Mouse (Mus musculus): ENCODE data around the gene Hexb. TPM values are rescaled to one million over a fixed set of nuclear protein-coding genes. Genes with fewer than 3 reads are reported as not detected.

Hexb gene
- polyA plus RNA-seq, 1 experiment from 2014 or later = 39.1 TPM

- no peak for ATAC-seq (ENCODE audit: insufficient number of reproducible peaks, insufficient read depth, low FRiP score, low read depth)
- Histone ChIP-seq H3K9me3 (ENCODE audit: control insufficient read depth, low read length) (no peaks in the 10 kb centered on the region), H3K4me2 (ENCODE audit: low read length) (no peak overlapping the region), H3K27ac (replicated peaks in 1 of 2; ENCODE audit: control insufficient read depth in 1 of 2, insufficient read depth in 1 of 2, low read depth in 2 of 2, low read length in 2 of 2) (no peak overlapping the region), H3K4me1 (ENCODE audit: control insufficient read depth in 2 of 2, insufficient read depth in 2 of 2, low read length in 2 of 2) (peaks cover 3 to 6% of the 10 kb centered on the region in 2 experiments; a peak in 3 of 4 replicates), H3K4me3 (ENCODE audit: control insufficient read depth in 1 of 2, insufficient read depth in 1 of 2, low read depth in 1 of 2, low read length in 2 of 2) (no peak overlapping the region), H3K9ac (ENCODE audit: low read length) (no peak overlapping the region), H3K27me3 (ENCODE audit: control insufficient read depth, insufficient read depth, low read length) (no peaks in the 10 kb centered on the region), H3K36me3 (ENCODE audit: control insufficient read depth, insufficient read depth, low read length) (no peaks in the 10 kb centered on the region)
- 80% methylated on average over 7 of the region's 7 CpGs for WGBS
These were observed 9.4 kb upstream of the Hexb start for GRCm38 (mm10) chr13:97207472-97208111.

GRCm38 (mm10) chr13:97206046-97206445, 7.9 kb upstream of the Hexb start:
- Histone ChIP-seq H3K27me3 (ENCODE audit: control insufficient read depth, insufficient read depth, low read length) (no peaks in the 10 kb centered on the region), H3K27ac (replicated peaks in 1 of 2; ENCODE audit: control insufficient read depth in 1 of 2, insufficient read depth in 1 of 2, low read depth in 2 of 2, low read length in 2 of 2) (no peak overlapping the region), H3K4me1 (ENCODE audit: control insufficient read depth in 2 of 2, insufficient read depth in 2 of 2, low read length in 2 of 2) (peaks cover 3 to 6% of the 10 kb centered on the region in 2 experiments; a peak in 3 of 4 replicates), H3K9ac (ENCODE audit: low read length) (no peak overlapping the region), H3K4me2 (ENCODE audit: low read length) (no peak overlapping the region), H3K4me3 (ENCODE audit: control insufficient read depth in 1 of 2, insufficient read depth in 1 of 2, low read depth in 1 of 2, low read length in 2 of 2) (no peak overlapping the region), H3K36me3 (ENCODE audit: control insufficient read depth, insufficient read depth, low read length) (no peaks in the 10 kb centered on the region), H3K9me3 (ENCODE audit: control insufficient read depth, low read length) (no peaks in the 10 kb centered on the region)
- WGBS = 86% methylated on average over 2 of the region's 2 CpGs
- ATAC-seq (ENCODE audit: insufficient number of reproducible peaks, insufficient read depth, low FRiP score, low read depth) = no peak

- Histone ChIP-seq H3K9ac (ENCODE audit: low read length) (peak overlapping the region; percentile 64), H3K27ac (replicated peaks in 1 of 2; ENCODE audit: control insufficient read depth in 1 of 2, insufficient read depth in 1 of 2, low read depth in 2 of 2, low read length in 2 of 2) (peak overlapping the region; percentile 57 to 70; a peak in 3 of 4 replicates), H3K4me2 (ENCODE audit: low read length) (peak overlapping the region; percentile 76), H3K9me3 (ENCODE audit: control insufficient read depth, low read length) (no peaks in the 10 kb centered on the region), H3K36me3 (ENCODE audit: control insufficient read depth, insufficient read depth, low read length) (no peaks in the 10 kb centered on the region), H3K27me3 (ENCODE audit: control insufficient read depth, insufficient read depth, low read length) (no peaks in the 10 kb centered on the region), H3K4me1 (ENCODE audit: control insufficient read depth in 2 of 2, insufficient read depth in 2 of 2, low read length in 2 of 2) (peaks cover 3 to 6% of the 10 kb centered on the region in 2 experiments; a peak in 3 of 4 replicates), H3K4me3 (ENCODE audit: control insufficient read depth in 1 of 2, insufficient read depth in 1 of 2, low read depth in 1 of 2, low read length in 2 of 2) (peak overlapping the region; percentile 32 to 42)
- WGBS = 9% methylated on average over 18 of the region's 18 CpGs
- ATAC-seq (ENCODE audit: insufficient number of reproducible peaks, insufficient read depth, low FRiP score, low read depth) = no peak; the same call in 1 of the 2 replicates
These were observed 7.0 kb upstream of the Hexb start for GRCm38 (mm10) chr13:97205052-97205701.

DNA sequence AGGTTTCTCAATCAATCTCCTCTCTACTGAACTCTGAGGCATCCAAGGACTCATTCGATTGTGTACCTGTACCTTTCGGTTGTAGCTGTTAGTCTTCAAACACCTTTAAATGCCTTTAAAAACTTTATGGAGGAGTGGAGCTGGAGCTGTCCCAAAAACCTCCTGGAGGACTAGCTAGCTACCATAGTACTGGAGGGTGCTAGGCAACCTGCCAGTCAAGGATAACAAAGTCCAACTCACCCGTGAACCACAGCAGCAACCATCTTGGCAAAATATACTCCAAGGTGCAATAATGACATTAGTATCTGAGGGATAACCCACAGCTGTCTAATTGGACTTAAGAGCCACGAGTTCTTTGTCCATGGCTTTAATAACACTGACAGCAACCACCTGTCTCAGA, 3.7 kb upstream of the Hexb start:
- Histone ChIP-seq H3K27me3 (ENCODE audit: control insufficient read depth, insufficient read depth, low read length) (no peaks in the 10 kb centered on the region), H3K4me1 (ENCODE audit: control insufficient read depth in 2 of 2, insufficient read depth in 2 of 2, low read length in 2 of 2) (peaks cover 5 to 11% of the 10 kb centered on the region in 2 experiments), H3K4me3 (ENCODE audit: control insufficient read depth in 1 of 2, insufficient read depth in 1 of 2, low read depth in 1 of 2, low read length in 2 of 2) (no peak overlapping the region), H3K4me2 (ENCODE audit: low read length) (no peak overlapping the region), H3K9me3 (ENCODE audit: control insufficient read depth, low read length) (no peaks in the 10 kb centered on the region), H3K9ac (ENCODE audit: low read length) (no peak overlapping the region), H3K27ac (replicated peaks in 1 of 2; ENCODE audit: control insufficient read depth in 1 of 2, insufficient read depth in 1 of 2, low read depth in 2 of 2, low read length in 2 of 2) (no peak overlapping the region), H3K36me3 (ENCODE audit: control insufficient read depth, insufficient read depth, low read length) (no peaks in the 10 kb centered on the region)
- 75% methylated on average over 4 of the region's 4 CpGs for WGBS
- no peak for ATAC-seq (ENCODE audit: insufficient number of reproducible peaks, insufficient read depth, low FRiP score, low read depth)

- H3K4me1 ChIP-seq (ENCODE audit: control insufficient read depth in 2 of 2, insufficient read depth in 2 of 2, low read length in 2 of 2) = peaks cover 5 to 11% of the 10 kb centered on the region in 2 experiments
- no peaks in the 10 kb centered on the region for H3K27me3 ChIP-seq (ENCODE audit: control insufficient read depth, insufficient read depth, low read length)
- ATAC-seq (ENCODE audit: insufficient number of reproducible peaks, insufficient read depth, low FRiP score, low read depth) = no peak
- H3K9ac ChIP-seq (ENCODE audit: low read length) = no peak overlapping the region
- H3K9me3 ChIP-seq (ENCODE audit: control insufficient read depth, low read length) = no peaks in the 10 kb centered on the region
- H3K4me2 ChIP-seq (ENCODE audit: low read length) = no peak overlapping the region
- no peak overlapping the region for H3K4me3 ChIP-seq (ENCODE audit: control insufficient read depth in 1 of 2, insufficient read depth in 1 of 2, low read depth in 1 of 2, low read length in 2 of 2)
- 36% methylated on average over 7 of the region's 7 CpGs for WGBS
- no peak overlapping the region for H3K27ac ChIP-seq (replicated peaks in 1 of 2; ENCODE audit: control insufficient read depth in 1 of 2, insufficient read depth in 1 of 2, low read depth in 2 of 2, low read length in 2 of 2)
- H3K36me3 ChIP-seq (ENCODE audit: control insufficient read depth, insufficient read depth, low read length) = no peaks in the 10 kb centered on the region
These were observed 2.9 kb upstream of the Hexb start for GRCm38 (mm10) chr13:97201076-97201475.

- H3K4me1 ChIP-seq (ENCODE audit: control insufficient read depth in 2 of 2, insufficient read depth in 2 of 2, low read length in 2 of 2) = peaks cover 2 to 5% of the 10 kb centered on the region in 2 experiments; a peak in 2 of 4 replicates
- H3K9ac ChIP-seq (ENCODE audit: low read length) = no peak overlapping the region
- no peaks in the 10 kb centered on the region for H3K36me3 ChIP-seq (ENCODE audit: control insufficient read depth, insufficient read depth, low read length)
- WGBS = 81% methylated on average over 2 of the region's 2 CpGs
- no peak overlapping the region for H3K4me3 ChIP-seq (ENCODE audit: control insufficient read depth in 1 of 2, insufficient read depth in 1 of 2, low read depth in 1 of 2, low read length in 2 of 2)
- ATAC-seq (ENCODE audit: insufficient number of reproducible peaks, insufficient read depth, low FRiP score, low read depth) = no peak
- H3K27ac ChIP-seq (replicated peaks in 1 of 2; ENCODE audit: control insufficient read depth in 1 of 2, insufficient read depth in 1 of 2, low read depth in 2 of 2, low read length in 2 of 2) = no peak overlapping the region
- no peaks in the 10 kb centered on the region for H3K27me3 ChIP-seq (ENCODE audit: control insufficient read depth, insufficient read depth, low read length)
- H3K4me2 ChIP-seq (ENCODE audit: low read length) = no peak overlapping the region
- no peaks in the 10 kb centered on the region for H3K9me3 ChIP-seq (ENCODE audit: control insufficient read depth, low read length)
These were observed 966 bp upstream of the Hexb start for GRCm38 (mm10) chr13:97199123-97199522.

DNA sequence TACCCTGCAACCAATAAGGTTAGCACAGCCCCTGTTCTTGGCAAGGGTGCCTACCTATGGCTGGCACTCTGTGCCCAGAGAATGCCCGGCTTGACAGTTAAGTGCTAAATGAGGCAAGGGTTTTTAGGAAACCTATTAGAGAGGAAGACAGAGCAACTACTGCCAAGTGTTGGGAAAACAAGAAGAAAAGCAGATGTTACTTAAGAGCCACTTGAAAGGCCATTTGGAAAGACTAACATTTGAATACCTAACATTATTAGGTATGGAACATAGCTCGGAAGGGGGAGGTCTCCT, 1.3 kb downstream of the Hexb start:
- Histone ChIP-seq H3K27me3 (ENCODE audit: control insufficient read depth, insufficient read depth, low read length) (no peaks in the 10 kb centered on the region), H3K9me3 (ENCODE audit: control insufficient read depth, low read length) (no peaks in the 10 kb centered on the region), H3K4me1 (ENCODE audit: control insufficient read depth in 2 of 2, insufficient read depth in 2 of 2, low read length in 2 of 2) (peaks cover 2 to 5% of the 10 kb centered on the region in 2 experiments; a peak in 2 of 4 replicates), H3K36me3 (ENCODE audit: control insufficient read depth, insufficient read depth, low read length) (0 out of 2 replicates have a peak, but pooled peaks cover 6% of the 10 kb centered on the region), H3K4me3 (ENCODE audit: control insufficient read depth in 1 of 2, insufficient read depth in 1 of 2, low read depth in 1 of 2, low read length in 2 of 2) (no peak overlapping the region), H3K4me2 (ENCODE audit: low read length) (no peak overlapping the region), H3K27ac (replicated peaks in 1 of 2; ENCODE audit: control insufficient read depth in 1 of 2, insufficient read depth in 1 of 2, low read depth in 2 of 2, low read length in 2 of 2) (no peak overlapping the region), H3K9ac (ENCODE audit: low read length) (no peak overlapping the region)
- 89% methylated on average over 2 of the region's 2 CpGs for WGBS
- ATAC-seq (ENCODE audit: insufficient number of reproducible peaks, insufficient read depth, low FRiP score, low read depth) = no peak
